8 mouse cellular contexts compared by ENCODE assay signal in the genomic region with DNA sequence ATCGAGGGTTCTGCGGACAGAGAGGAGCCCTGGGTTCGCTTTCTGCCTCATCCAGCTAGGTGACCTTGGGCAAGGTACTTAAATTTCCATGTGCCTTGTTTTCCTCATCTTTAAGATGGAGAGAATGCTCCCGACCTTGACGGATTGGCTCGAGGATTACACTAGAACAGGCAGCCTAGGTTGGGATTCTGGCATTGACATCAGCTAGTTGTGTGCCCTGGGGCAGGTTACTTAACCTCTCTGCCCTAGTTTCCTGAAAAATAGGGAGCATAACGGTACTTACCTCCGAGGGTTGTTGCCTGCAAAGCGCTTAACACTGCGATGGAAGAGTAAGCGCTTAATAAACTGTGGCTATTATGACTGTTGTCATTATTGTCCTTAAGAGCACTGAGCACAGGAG. TPM values are rescaled to one million over a fixed set of nuclear protein-coding genes. Genes with fewer than 3 reads are reported as not detected.
A peak's percentile ranks its signal among the peaks of the same experiment; 100 is the strongest.
DNase-seq lines count a peak whose midpoint lies in the region; ATAC-seq lines count a peak whose summit lies in the region.

No protein-coding gene starts in this region.

- DNase-seq in layer of hippocampus, adult 9-10 months (ENCODE audit: low spot score) = peak; percentile 16
- no peak for DNase-seq in layer of hippocampus, postnatal 36 days
- DNase-seq in spleen, postnatal 10 days (ENCODE audit: low spot score in 2 of 2) = no peak
- no peak for DNase-seq in testis, postnatal 14 days (ENCODE audit: low spot score)
- DNase-seq in urinary bladder, postnatal 36 days (ENCODE audit: low spot score in 2 of 2) = no peak

- H3K4me1 ChIP-seq in brown adipose tissue, adult 24 weeks (ENCODE audit: control insufficient read depth, insufficient read depth, insufficient read length, low read length) = no peaks in the 10 kb centered on the region; the same call in 1 of the 2 replicates
- H3K4me1 ChIP-seq in hindbrain, embryonic 13.5 days (replicated peaks) = peaks cover 23% of the 10 kb centered on the region
- H3K4me1 ChIP-seq in midbrain, embryonic 16.5 days (ENCODE audit: control insufficient read depth, insufficient read depth, low read length) = peaks cover 14% of the 10 kb centered on the region

- peak overlapping the region; percentile 90 for H3K9ac ChIP-seq in hindbrain, embryonic 13.5 days
- peak overlapping the region; percentile 97 for H3K9ac ChIP-seq in midbrain, embryonic 16.5 days (ENCODE audit: low read depth, low read length)

- peaks cover 55% of the 10 kb centered on the region for H3K27me3 ChIP-seq in hindbrain, embryonic 13.5 days
- H3K27me3 ChIP-seq in midbrain, embryonic 16.5 days (ENCODE audit: control insufficient read depth, insufficient read depth, low read depth, low read length) = peaks cover 4% of the 10 kb centered on the region; the same call in 1 of the 2 replicates

- H3K9me3 ChIP-seq in hindbrain, embryonic 13.5 days = no peaks in the 10 kb centered on the region
- H3K9me3 ChIP-seq in midbrain, embryonic 16.5 days (replicated peaks; ENCODE audit: control insufficient read depth, low read length, poor library complexity, severe bottlenecking) = no peaks in the 10 kb centered on the region

- ATAC-seq in hindbrain, embryonic 13.5 days (ENCODE audit: low FRiP score) = 0 out of 2 replicates have a peak, but pooled peaks have one; percentile 0
- peak; percentile 15; the same call in 1 of the 2 replicates for ATAC-seq in midbrain, embryonic 16.5 days

- 1% methylated on average over 11 of the region's 11 CpGs for WGBS in hindbrain, embryonic 13.5 days
- 2% methylated on average over 11 of the region's 11 CpGs for WGBS in midbrain, embryonic 16.5 days

- H3K4me3 ChIP-seq in brown adipose tissue, adult 24 weeks (ENCODE audit: insufficient read depth, low read depth, low read length) = peak overlapping the region; percentile 55
- H3K4me3 ChIP-seq in hindbrain, embryonic 13.5 days = peak overlapping the region; percentile 73
- H3K4me3 ChIP-seq in midbrain, embryonic 16.5 days (ENCODE audit: low read depth, low read length) = peak overlapping the region; percentile 81

- peak overlapping the region; percentile 94 for H3K4me2 ChIP-seq in hindbrain, embryonic 13.5 days
- H3K4me2 ChIP-seq in midbrain, embryonic 16.5 days (ENCODE audit: low read length) = peak overlapping the region; percentile 78

- H3K36me3 ChIP-seq in hindbrain, embryonic 13.5 days = no peaks in the 10 kb centered on the region
- H3K36me3 ChIP-seq in midbrain, embryonic 16.5 days (ENCODE audit: control insufficient read depth, insufficient read depth, low read length) = no peaks in the 10 kb centered on the region

- H3K27ac ChIP-seq in brown adipose tissue, adult 24 weeks (replicated peaks; ENCODE audit: low read depth, low read length) = no peak overlapping the region
- peak overlapping the region; percentile 93 for H3K27ac ChIP-seq in hindbrain, embryonic 13.5 days
- peak overlapping the region; percentile 95 for H3K27ac ChIP-seq in midbrain, embryonic 16.5 days (ENCODE audit: low read length)

RNA-seq across cellular contexts. Expression of gene Phf21a, which starts 34.0 kb away (rescaled TPM):
- total RNA-seq in layer of hippocampus, postnatal 36 days (2021) = 100 to 1,000 TPM; 136 to 142 TPM
- 11.0 and 25.3 TPM in 2 replicates for polyA plus RNA-seq in brown adipose tissue, adult 24 weeks (2012; ENCODE audit: insufficient read depth, insufficient read length, missing spikeins)
- polyA plus RNA-seq in hindbrain, embryonic 13.5 days (2015; fragmentation: Nextera tagmentation; extraction: Ambion mirVana) = 38.4 and 39.6 TPM in 2 replicates
- 33.6 and 36.0 TPM in 2 replicates for polyA plus RNA-seq in midbrain, embryonic 16.5 days (2015; fragmentation: Nextera tagmentation; extraction: Ambion mirVana)

RNA-seq across cellular contexts. Expression of gene Creb3l1, which starts 34.6 kb away (rescaled TPM):
- 1 to 10 TPM; 3.4 to 4.3 TPM for total RNA-seq in layer of hippocampus, postnatal 36 days (2021)
- 4.5 and 5.6 TPM in 2 replicates for polyA plus RNA-seq in brown adipose tissue, adult 24 weeks (2012; ENCODE audit: insufficient read depth, insufficient read length, missing spikeins)
- polyA plus RNA-seq in hindbrain, embryonic 13.5 days (2015; fragmentation: Nextera tagmentation; extraction: Ambion mirVana) = 1.3 and 2.4 TPM in 2 replicates
- polyA plus RNA-seq in midbrain, embryonic 16.5 days (2015; fragmentation: Nextera tagmentation; extraction: Ambion mirVana) = 1.2 and 1.9 TPM in 2 replicates
